Mouse (Mus musculus): Measurements from ENCODE around the gene 4931440F15Rik.

DNA sequence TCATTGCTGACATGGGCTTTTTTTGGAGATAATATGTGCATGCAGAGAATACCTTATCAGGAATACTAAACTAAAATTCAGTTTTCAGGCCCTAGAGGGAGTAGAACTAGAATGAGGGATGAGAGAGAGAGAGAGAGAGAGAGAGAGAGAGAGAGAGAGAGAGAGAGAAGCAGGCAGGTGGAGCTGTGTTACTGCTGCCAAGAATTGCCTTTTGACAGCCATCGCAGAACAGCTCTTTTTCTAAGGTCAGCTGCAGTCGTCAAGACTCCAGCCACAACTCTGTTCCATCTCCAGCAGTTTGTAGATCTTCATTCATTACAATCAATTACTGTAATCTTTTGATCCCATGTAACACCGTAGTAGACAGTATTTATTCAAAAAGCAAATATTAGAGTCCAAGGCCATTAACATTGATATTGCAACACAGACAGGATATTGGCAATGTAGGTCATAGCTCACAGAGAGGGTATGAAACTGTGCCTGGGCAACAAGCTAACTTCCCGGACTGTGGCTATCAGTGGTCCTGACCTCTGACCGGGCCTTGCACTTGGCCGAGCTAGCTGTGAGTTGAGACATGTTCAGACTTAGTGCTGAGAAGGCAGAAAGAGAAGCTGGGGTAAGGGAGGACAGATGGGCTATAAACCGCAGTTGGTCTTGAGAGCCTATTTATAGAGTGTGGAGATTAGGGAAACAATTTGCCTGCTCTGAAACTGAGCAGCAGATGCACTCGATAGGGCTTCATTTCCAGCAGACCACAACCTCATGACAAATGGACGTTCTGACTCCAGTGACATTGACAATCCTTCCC lies 17.1 kb downstream of the 4931440F15Rik start:
- TF ChIP-seq ZNF384 (IDR thresholded peaks at IDR 0.05; ENCODE audit: low read depth, low read length), result no peak
- no peak for TF ChIP-seq ZC3H11A (IDR thresholded peaks at IDR 0.05; ENCODE audit: borderline replicate concordance, low read depth, low read length)
- TF ChIP-seq MAFK (IDR thresholded peaks at IDR 0.05; ENCODE audit: insufficient read depth, low read depth, low read length), result no peak
- TF ChIP-seq HCFC1 (IDR thresholded peaks at IDR 0.05; ENCODE audit: borderline replicate concordance, insufficient read depth, low read length), result no peak

Data from ES-E14 (cell line).